Mouse (Mus musculus) cerebellum, adult 2 months (tissue): ENCODE results near the gene Ctnna2. TPM values are rescaled to one million over a fixed set of nuclear protein-coding genes. Genes with fewer than 3 reads are reported as not detected.

Experiments used
- DNase-seq, 2 experiments: peaks; one replicate each; pipeline ENCODE4 v3.0.0; 2021
- H3K27ac ChIP-seq: fragments of 200-500 bp; 2 replicates; pipeline ENCODE4 v1.5.1; 2012; ENCODE audit warnings: low read length, control low read depth, inconsistent platforms; ENCODE audit not compliant: insufficient read depth
- H3K27me3 ChIP-seq: fragments of 200-500 bp; 2 replicates; pipeline ENCODE4 v1.6.1; 2012; ENCODE audit warnings: inconsistent platforms, mild to moderate bottlenecking, low read length, moderate library complexity; ENCODE audit not compliant: control insufficient read depth, insufficient read depth
- H3K4me1 ChIP-seq: fragments of 200-500 bp; 2 replicates; pipeline ENCODE4 v1.6.1; 2011; ENCODE audit warnings: low read length; ENCODE audit not compliant: control insufficient read depth, insufficient read depth
- H3K4me3 ChIP-seq: fragments of 200-500 bp; replicated peaks from 2 replicates; pipeline ENCODE3; 2011; ENCODE audit warnings: mild to moderate bottlenecking, low read depth, low read length, control low read depth; ENCODE audit not compliant: insufficient read depth
- CTCF ChIP-seq: fragments of 200-500 bp; IDR thresholded peaks from 2 replicates; pipeline ENCODE4 v1.5.1; 2011; ENCODE audit warnings: low read depth, mild to moderate bottlenecking, control low read depth, low read length, moderate library complexity, borderline replicate concordance; ENCODE audit not compliant: insufficient read depth
- POLR2A ChIP-seq: fragments of 200-500 bp; IDR thresholded peaks from 2 replicates; pipeline ENCODE4 v1.6.1; 2011; ENCODE audit warnings: low read length, control low read depth, borderline replicate concordance; ENCODE audit not compliant: insufficient read depth
- WGBS: fragments of 180-500 bp; shearing (Covaris S2); methylation state at CpG from one replicate; pipeline ENCODE4 v1.1.7; 2018; 5-methylcytosine and 5-hydroxymethylcytosine counted together
- polyA plus RNA-seq: library from polyadenylated mRNA; depleted of rRNA; stranded (reverse); fragments of >200 nt; gene quantifications from 2 replicates; pipeline ENCODE4 v1.2.3, GENCODE M21; 2012; rRNA removed

Gene Ctnna2
- polyA plus RNA-seq = 48.0 and 49.2 TPM in 2 replicates

DNA sequence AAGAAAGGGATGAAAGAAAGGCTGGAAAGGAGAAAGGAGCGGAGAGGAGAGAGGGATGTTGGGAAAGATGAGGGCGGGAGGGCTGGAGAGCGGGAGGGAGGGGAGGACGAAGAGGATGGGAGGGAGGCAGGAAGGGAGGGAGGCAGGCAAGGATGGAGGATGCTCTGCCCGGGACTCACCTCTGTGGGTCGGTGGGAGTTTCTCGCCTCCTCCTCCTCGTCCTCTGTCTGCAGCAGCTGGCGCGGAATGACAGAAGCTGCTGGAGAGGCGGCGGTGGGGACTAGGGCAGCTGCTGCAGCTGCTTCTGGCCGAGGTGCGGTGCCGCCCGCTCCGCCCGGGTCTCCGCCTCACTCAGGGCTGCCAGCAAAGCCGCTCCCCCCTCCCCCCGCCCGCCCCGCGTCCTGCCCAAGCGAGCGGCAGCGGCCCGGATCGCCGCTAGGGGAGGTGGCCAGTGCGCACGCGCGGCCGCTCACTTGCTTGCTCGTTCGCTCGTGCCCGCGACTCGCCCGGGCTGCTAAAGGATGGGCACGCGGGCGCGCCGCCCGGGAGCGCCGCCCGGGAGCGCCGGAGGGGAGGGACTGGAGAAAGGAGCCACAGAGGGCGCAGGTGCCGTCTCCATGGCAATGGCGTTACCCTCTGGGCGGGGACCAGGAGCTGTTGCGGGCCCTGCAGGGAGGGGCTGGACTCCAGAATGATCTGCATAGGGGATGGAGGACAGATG lies at the start of gene Ctnna2:
Gene Ctnna2 (minus strand): TSS at position 459 of the 721 bp plus-strand sequence.
- DNase-seq = peak; percentile 98 to 99
- WGBS = under 1% methylated on average over 55 of the region's 58 CpGs
- peak within 1 kb of the TSS; percentile 78 for H3K4me3 ChIP-seq
- peak; percentile 58; the same call in 1 of the 2 replicates for TF ChIP-seq POLR2A
- peak; percentile 42; the same call in 1 of the 2 replicates for TF ChIP-seq CTCF
- H3K27me3 ChIP-seq = no peaks in the 10 kb centered on the region; the same call in 1 of the 2 replicates
- peaks cover 2% of the 10 kb centered on the region; the same call in 1 of the 2 replicates for H3K4me1 ChIP-seq
- peak within 1 kb of the TSS; percentile 91 for H3K27ac ChIP-seq

DNA sequence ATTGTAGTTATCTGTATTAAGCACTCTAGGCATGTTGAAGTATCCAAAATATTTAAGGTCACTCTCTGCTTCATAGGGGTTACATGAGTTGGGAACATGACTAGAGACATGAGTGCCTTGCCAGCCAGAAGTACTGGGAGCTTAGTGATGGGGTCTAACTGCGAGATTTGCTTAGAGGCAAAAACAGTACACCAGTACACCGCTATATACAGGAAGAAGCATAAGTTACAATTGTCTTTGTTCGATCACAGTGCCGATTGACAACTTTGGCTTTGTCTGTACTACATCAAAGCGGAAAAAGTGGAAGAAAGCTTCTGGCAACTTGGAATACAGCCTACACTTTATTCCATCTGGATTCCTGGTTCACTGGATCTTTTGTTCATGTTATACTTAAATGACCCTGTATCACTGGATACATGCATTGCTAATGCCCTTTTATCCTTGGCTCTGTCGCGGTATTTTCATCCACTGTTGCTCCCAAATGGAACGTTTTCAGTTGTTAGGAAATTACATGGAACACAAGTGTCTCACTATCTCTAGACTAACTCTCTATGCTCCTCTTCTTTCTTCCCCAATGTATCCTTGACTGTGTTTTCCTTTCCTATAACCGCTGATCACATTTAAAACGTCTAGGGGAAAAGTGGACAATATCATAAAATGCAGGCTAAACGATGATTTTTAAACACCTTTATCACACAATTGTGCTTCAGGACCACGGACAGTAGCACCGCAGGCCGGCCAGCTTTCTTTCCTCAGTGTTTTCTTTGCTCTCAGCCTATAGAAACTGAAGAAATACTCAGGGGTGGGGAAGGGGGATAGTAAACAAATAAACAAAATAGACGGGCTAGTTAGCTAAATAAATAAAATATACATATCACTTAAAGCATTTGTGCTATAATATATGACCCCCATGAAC lies 896 bp upstream of the Ctnna2 start:
- Histone ChIP-seq H3K4me1 (peaks cover 2% of the 10 kb centered on the region; the same call in 1 of the 2 replicates), H3K4me3 (peak overlapping the region; percentile 77), H3K27me3 (no peaks in the 10 kb centered on the region; the same call in 1 of the 2 replicates), H3K27ac (no peak overlapping the region)
- TF ChIP-seq POLR2A = no peak
- no peak for TF ChIP-seq CTCF
- 29% methylated on average over 15 of the region's 15 CpGs for WGBS
- no peak for DNase-seq

DNA sequence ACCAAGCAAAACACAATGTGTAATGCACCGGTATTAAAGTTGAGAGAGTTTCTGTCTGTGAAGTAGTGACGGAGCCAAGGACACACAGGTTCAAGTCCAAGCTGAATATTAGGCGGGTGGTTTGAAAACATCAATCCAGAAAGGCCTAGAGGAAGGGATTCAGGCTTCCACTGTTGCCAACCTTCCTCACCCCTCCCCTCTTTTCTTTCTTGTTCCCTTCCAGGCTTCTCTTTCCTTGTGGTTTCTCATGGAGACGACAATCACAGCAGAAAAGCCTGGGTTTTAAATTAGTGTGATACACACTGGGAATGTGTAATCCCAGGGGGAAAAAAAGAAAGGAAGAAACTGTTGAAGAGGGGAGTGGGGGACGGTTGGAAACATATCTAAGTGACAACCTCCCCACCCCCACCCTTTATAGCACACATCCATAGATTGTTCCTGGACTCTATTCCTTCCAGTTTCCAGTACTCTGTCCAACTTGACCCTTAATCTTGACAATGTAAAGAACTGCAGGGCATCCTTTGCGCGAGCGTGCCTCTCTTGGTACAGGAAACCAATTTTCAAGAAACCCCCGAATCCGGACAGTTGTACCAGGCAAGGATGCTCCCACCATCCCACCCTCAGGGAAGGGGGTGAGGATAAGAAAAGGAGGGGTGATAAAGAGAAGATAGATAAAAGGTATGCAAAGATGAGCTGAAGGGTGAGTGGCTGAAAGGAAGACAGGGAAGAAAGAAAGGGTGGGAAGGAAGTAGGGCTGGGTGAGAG lies 841 bp downstream of the Ctnna2 start:
- H3K27me3 ChIP-seq = no peaks in the 10 kb centered on the region; the same call in 1 of the 2 replicates
- H3K4me3 ChIP-seq = peak overlapping the region; percentile 78
- peaks cover 2% of the 10 kb centered on the region; the same call in 1 of the 2 replicates for H3K4me1 ChIP-seq
- DNase-seq = peak; percentile 18 to 48
- WGBS = 5% methylated on average over 10 of the region's 10 CpGs
- TF ChIP-seq POLR2A = no peak
- no peak for TF ChIP-seq CTCF
- H3K27ac ChIP-seq = peak overlapping the region; percentile 91

DNA sequence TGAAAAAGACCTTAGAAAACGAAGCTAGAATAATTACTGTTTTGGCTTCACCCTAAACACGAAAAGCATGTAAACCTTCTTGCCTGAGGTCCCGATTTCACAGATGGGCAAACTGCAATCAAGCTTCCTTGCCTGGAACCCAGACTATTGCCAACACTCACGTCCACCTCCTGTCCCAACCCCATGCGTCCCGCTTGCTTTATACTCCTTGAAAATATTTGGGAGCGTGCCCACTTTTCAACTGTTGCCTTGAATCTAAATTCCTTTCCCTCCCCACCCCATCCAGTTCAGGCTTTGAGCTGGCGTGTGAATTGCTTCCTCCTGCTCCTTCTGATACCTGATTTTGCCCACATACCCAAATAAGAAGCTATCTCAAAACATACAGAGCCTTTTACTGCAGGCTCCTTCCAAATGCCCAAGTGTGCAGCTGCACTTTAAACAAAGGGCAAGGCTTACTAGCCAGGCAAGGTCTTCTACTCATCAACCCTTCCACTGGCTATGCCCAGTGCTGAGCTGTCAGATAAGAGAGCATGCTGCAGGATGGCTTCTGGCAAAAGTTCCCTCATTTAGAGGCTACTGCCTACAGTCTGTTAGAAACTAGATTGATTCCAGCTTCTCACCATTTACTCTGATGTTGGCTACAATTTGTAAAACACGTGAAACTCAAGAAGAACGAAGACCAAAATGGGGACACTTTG lies 8.8 kb downstream of the Ctnna2 start:
- Histone ChIP-seq H3K4me3 (no peak overlapping the region), H3K4me1 (no peaks in the 10 kb centered on the region; the same call in 1 of the 2 replicates), H3K27ac (no peak overlapping the region), H3K27me3 (no peaks in the 10 kb centered on the region)
- 15% methylated on average over 10 of the region's 10 CpGs for WGBS
- DNase-seq = peak; percentile 30 to 62
- TF ChIP-seq CTCF = no peak

DNA sequence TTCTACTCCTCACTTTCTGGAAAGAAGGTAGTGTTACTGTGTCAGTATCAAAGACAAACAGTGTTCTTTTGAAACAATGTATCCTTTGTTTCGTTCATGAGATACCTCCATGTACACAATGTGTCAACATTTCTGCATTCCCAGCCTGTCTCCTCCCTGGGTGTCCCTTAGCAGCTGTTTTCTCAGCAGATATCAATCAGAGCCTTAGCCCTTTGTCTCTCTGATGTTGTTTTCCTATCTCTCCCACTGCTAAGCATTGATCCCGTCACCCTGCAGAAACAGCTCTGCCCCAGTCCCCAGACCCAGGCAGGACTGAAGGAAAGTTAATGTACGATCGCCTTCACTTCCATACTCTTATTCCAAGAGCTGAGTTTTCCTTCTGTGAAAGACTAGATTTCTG lies 9.7 kb downstream of the Ctnna2 start:
- Histone ChIP-seq H3K4me1 (no peaks in the 10 kb centered on the region; the same call in 1 of the 2 replicates), H3K27ac (no peak overlapping the region), H3K4me3 (no peak overlapping the region), H3K27me3 (no peaks in the 10 kb centered on the region)
- WGBS = 90% methylated on average over 4 of the region's 4 CpGs
- DNase-seq = no peak
- no peak for TF ChIP-seq POLR2A
- no peak for TF ChIP-seq CTCF

DNA sequence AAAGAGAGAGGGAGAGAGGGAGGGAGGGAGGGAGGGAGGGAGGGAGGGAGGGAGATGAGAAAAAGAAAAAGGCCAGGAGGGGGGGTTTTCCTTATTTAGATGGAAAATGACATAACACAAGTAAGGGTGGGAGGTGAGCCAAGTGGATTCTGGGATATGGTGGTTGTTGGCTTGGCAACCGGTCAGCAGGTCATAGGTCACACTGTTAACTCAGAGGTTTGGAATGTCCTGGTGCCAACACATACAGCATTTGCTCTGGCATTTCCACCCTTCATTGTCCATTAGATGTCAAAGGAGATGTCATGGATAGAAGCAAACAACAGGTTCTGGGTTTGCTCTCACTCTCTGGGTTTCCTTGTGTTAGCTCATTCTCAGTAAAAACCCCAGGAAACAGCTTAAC lies 17.5 kb downstream of the Ctnna2 start:
- H3K4me1 ChIP-seq = no peaks in the 10 kb centered on the region
- no peak for DNase-seq
- 91% methylated on average over 1 of the region's 1 CpGs for WGBS
- H3K4me3 ChIP-seq = no peak overlapping the region
- no peak overlapping the region for H3K27ac ChIP-seq
- H3K27me3 ChIP-seq = no peaks in the 10 kb centered on the region
- TF ChIP-seq POLR2A = no peak
- TF ChIP-seq CTCF = no peak

DNA sequence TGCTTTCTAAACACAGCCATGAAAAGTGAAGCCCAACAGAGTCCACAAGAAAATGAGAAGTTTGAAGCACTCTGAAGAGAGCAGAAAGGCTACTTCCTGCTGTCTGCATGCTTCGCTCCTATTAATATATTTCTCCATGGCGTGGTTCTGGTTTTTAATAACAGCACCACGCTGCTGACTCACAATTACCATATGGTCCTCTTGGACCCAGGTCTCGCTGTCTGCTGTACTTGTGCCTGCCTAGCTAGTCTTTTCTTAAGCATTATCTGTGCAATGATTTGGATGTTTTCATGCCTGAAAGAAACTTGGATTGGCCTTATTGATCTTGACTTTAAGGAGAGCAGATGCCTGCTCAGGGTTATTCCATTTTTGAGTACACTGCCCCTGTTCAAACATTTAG lies 28.2 kb downstream of the Ctnna2 start:
- Histone ChIP-seq H3K4me3 (no peak overlapping the region), H3K27me3 (no peaks in the 10 kb centered on the region), H3K4me1 (peaks cover 11% of the 10 kb centered on the region), H3K27ac (no peak overlapping the region)
- peak; percentile 60 to 88 for DNase-seq
- TF ChIP-seq POLR2A (no peak), CTCF (no peak)
- 4% methylated on average over 4 of the region's 4 CpGs for WGBS
